Mouse (Mus musculus): Measurements from ENCODE around the gene Calcoco1. TPM values are rescaled to one million over a fixed set of nuclear protein-coding genes. Genes with fewer than 3 reads are reported as not detected.

Calcoco1 gene
- total RNA-seq, 1 experiment, result 25.0 TPM

GRCm38 (mm10) chr15:102671721-102672214 lies 50.2 kb downstream of the Calcoco1 start:
- H3K9me3 ChIP-seq (ENCODE audit: control insufficient read depth, insufficient read depth, low read depth, low read length), result no peaks in the 10 kb centered on the region
- TF ChIP-seq HCFC1 (IDR thresholded peaks at IDR 0.05; ENCODE audit: borderline replicate concordance, insufficient read depth, low read length) (no peak; the same call in 1 of the 2 replicates), MAFK (IDR thresholded peaks at IDR 0.05; ENCODE audit: insufficient read depth, low read depth, low read length) (no peak), ZC3H11A (IDR thresholded peaks at IDR 0.05; ENCODE audit: borderline replicate concordance, low read depth, low read length) (no peak), CHD2 (IDR thresholded peaks at IDR 0.05; ENCODE audit: low read depth, low read length) (no peak), ZNF384 (IDR thresholded peaks at IDR 0.05; ENCODE audit: low read depth, low read length) (no peak)
- H3K27ac ChIP-seq (ENCODE audit: insufficient read depth, low read depth, low read length, poor library complexity, severe bottlenecking), result peak overlapping the region; percentile 73
- peak overlapping the region; percentile 79 for H3K9ac ChIP-seq (ENCODE audit: insufficient read depth, low read depth, low read length, poor library complexity, severe bottlenecking)
- peak; percentile 57 for DNase-seq (ENCODE audit: low read depth, low spot score)
- peaks cover 7% of the 10 kb centered on the region in 2 experiments for H3K4me1 ChIP-seq (ENCODE audit: control insufficient read depth in 2 of 2, insufficient read depth in 2 of 2, low read length in 2 of 2, poor library complexity in 1 of 2)
- peak overlapping the region; percentile 44 to 61 for H3K4me3 ChIP-seq (ENCODE audit: insufficient read depth in 1 of 2, low read depth in 1 of 2, low read length in 2 of 2, poor library complexity in 1 of 2, severe bottlenecking in 1 of 2)
- in situ Hi-C loops (cut with MboI; ENCODE audit: low sequenced_read_pairs in 2 of 2, unreplicated experiment in 2 of 2), result no loop called here
- H3K36me3 ChIP-seq (ENCODE audit: control insufficient read depth, insufficient read depth, low read length, poor library complexity, severe bottlenecking), result peaks cover 22% of the 10 kb centered on the region

GRCm38 (mm10) chr15:102670767-102671575 lies 51.0 kb downstream of the Calcoco1 start:
- H3K27ac ChIP-seq (ENCODE audit: insufficient read depth, low read depth, low read length, poor library complexity, severe bottlenecking), result peak overlapping the region; percentile 90
- TF ChIP-seq HCFC1 (IDR thresholded peaks at IDR 0.05; ENCODE audit: borderline replicate concordance, insufficient read depth, low read length) (peak; percentile 83), CHD2 (IDR thresholded peaks at IDR 0.05; ENCODE audit: low read depth, low read length) (no peak), ZC3H11A (IDR thresholded peaks at IDR 0.05; ENCODE audit: borderline replicate concordance, low read depth, low read length) (no peak), ZNF384 (IDR thresholded peaks at IDR 0.05; ENCODE audit: low read depth, low read length) (peak; percentile 92), MAFK (IDR thresholded peaks at IDR 0.05; ENCODE audit: insufficient read depth, low read depth, low read length) (peak; percentile 53; the same call in 1 of the 2 replicates)
- peak; percentile 97 for DNase-seq (ENCODE audit: low read depth, low spot score)
- in situ Hi-C loops (cut with MboI; ENCODE audit: low sequenced_read_pairs in 2 of 2, unreplicated experiment in 2 of 2), result no loop called here
- H3K9ac ChIP-seq (ENCODE audit: insufficient read depth, low read depth, low read length, poor library complexity, severe bottlenecking), result peak overlapping the region; percentile 98
- H3K9me3 ChIP-seq (ENCODE audit: control insufficient read depth, insufficient read depth, low read depth, low read length), result no peaks in the 10 kb centered on the region
- H3K4me3 ChIP-seq (ENCODE audit: insufficient read depth in 1 of 2, low read depth in 1 of 2, low read length in 2 of 2, poor library complexity in 1 of 2, severe bottlenecking in 1 of 2), result peak overlapping the region; percentile 79 to 82
- peaks cover 25% of the 10 kb centered on the region for H3K36me3 ChIP-seq (ENCODE audit: control insufficient read depth, insufficient read depth, low read length, poor library complexity, severe bottlenecking)
- peaks cover 7% of the 10 kb centered on the region in 2 experiments for H3K4me1 ChIP-seq (ENCODE audit: control insufficient read depth in 2 of 2, insufficient read depth in 2 of 2, low read length in 2 of 2, poor library complexity in 1 of 2)

GRCm38 (mm10) chr15:102670281-102670680 lies 51.7 kb downstream of the Calcoco1 start:
- no peak for DNase-seq (ENCODE audit: low read depth, low spot score)
- Histone ChIP-seq H3K27ac (ENCODE audit: insufficient read depth, low read depth, low read length, poor library complexity, severe bottlenecking) (peak overlapping the region; percentile 90), H3K4me1 (ENCODE audit: control insufficient read depth in 2 of 2, insufficient read depth in 2 of 2, low read length in 2 of 2, poor library complexity in 1 of 2) (peaks cover 7% of the 10 kb centered on the region in 2 experiments), H3K36me3 (ENCODE audit: control insufficient read depth, insufficient read depth, low read length, poor library complexity, severe bottlenecking) (peaks cover 31% of the 10 kb centered on the region), H3K9me3 (ENCODE audit: control insufficient read depth, insufficient read depth, low read depth, low read length) (no peaks in the 10 kb centered on the region), H3K4me3 (ENCODE audit: insufficient read depth in 1 of 2, low read depth in 1 of 2, low read length in 2 of 2, poor library complexity in 1 of 2, severe bottlenecking in 1 of 2) (peak overlapping the region; percentile 79 to 82), H3K9ac (ENCODE audit: insufficient read depth, low read depth, low read length, poor library complexity, severe bottlenecking) (peak overlapping the region; percentile 98)
- TF ChIP-seq HCFC1 (IDR thresholded peaks at IDR 0.05; ENCODE audit: borderline replicate concordance, insufficient read depth, low read length) (no peak), ZC3H11A (IDR thresholded peaks at IDR 0.05; ENCODE audit: borderline replicate concordance, low read depth, low read length) (no peak), ZNF384 (IDR thresholded peaks at IDR 0.05; ENCODE audit: low read depth, low read length) (no peak), CHD2 (IDR thresholded peaks at IDR 0.05; ENCODE audit: low read depth, low read length) (no peak)
- in situ Hi-C loops (cut with MboI; ENCODE audit: low sequenced_read_pairs in 2 of 2, unreplicated experiment in 2 of 2), result no loop called here

- Histone ChIP-seq H3K9me3 (ENCODE audit: control insufficient read depth, insufficient read depth, low read depth, low read length) (no peaks in the 10 kb centered on the region), H3K36me3 (ENCODE audit: control insufficient read depth, insufficient read depth, low read length, poor library complexity, severe bottlenecking) (peaks cover 38% of the 10 kb centered on the region), H3K4me1 (ENCODE audit: control insufficient read depth in 2 of 2, insufficient read depth in 2 of 2, low read length in 2 of 2, poor library complexity in 1 of 2) (peaks cover 7% of the 10 kb centered on the region in 2 experiments), H3K9ac (ENCODE audit: insufficient read depth, low read depth, low read length, poor library complexity, severe bottlenecking) (peak overlapping the region; percentile 79), H3K4me3 (ENCODE audit: insufficient read depth in 1 of 2, low read depth in 1 of 2, low read length in 2 of 2, poor library complexity in 1 of 2, severe bottlenecking in 1 of 2) (peak overlapping the region; percentile 50 to 79), H3K27ac (ENCODE audit: insufficient read depth, low read depth, low read length, poor library complexity, severe bottlenecking) (no peak overlapping the region; the same call in 1 of the 2 replicates)
- DNase-seq (ENCODE audit: low read depth, low spot score), result no peak
- in situ Hi-C loops (cut with MboI; ENCODE audit: low sequenced_read_pairs in 2 of 2, unreplicated experiment in 2 of 2), result no loop called here
- no peak for TF ChIP-seq ZC3H11A (IDR thresholded peaks at IDR 0.05; ENCODE audit: borderline replicate concordance, low read depth, low read length)
- no peak for TF ChIP-seq MAFK (IDR thresholded peaks at IDR 0.05; ENCODE audit: insufficient read depth, low read depth, low read length)
- TF ChIP-seq ZNF384 (IDR thresholded peaks at IDR 0.05; ENCODE audit: low read depth, low read length), result no peak
- no peak for TF ChIP-seq CHD2 (IDR thresholded peaks at IDR 0.05; ENCODE audit: low read depth, low read length)
- TF ChIP-seq HCFC1 (IDR thresholded peaks at IDR 0.05; ENCODE audit: borderline replicate concordance, insufficient read depth, low read length), result no peak
These were observed 52.4 kb downstream of the Calcoco1 start for GRCm38 (mm10) chr15:102669571-102669970.
